Mouse (Mus musculus): ENCODE data around the gene Ptprn2.

The Ptprn2 gene

GRCm38 (mm10) chr12:116887496-116888281 is 402.2 kb downstream of the Ptprn2 start:
- DNase-seq (ENCODE audit: inconsistent ontology term), result no peak

GRCm38 (mm10) chr12:116888856-116889255 is 403.3 kb downstream of the Ptprn2 start:
- DNase-seq (ENCODE audit: inconsistent ontology term), result no peak

GRCm38 (mm10) chr12:116892584-116892983 is 407.1 kb downstream of the Ptprn2 start:
- DNase-seq (ENCODE audit: inconsistent ontology term), result no peak

- no peak for DNase-seq (ENCODE audit: inconsistent ontology term)
Measured at GRCm38 (mm10) chr12:116896651-116897050, 411.1 kb downstream of the Ptprn2 start.

GRCm38 (mm10) chr12:116901773-116902172 is 416.3 kb downstream of the Ptprn2 start:
- peak; percentile 82 for DNase-seq (ENCODE audit: inconsistent ontology term)

GRCm38 (mm10) chr12:116907424-116907823 is 421.9 kb downstream of the Ptprn2 start:
- DNase-seq (ENCODE audit: inconsistent ontology term), result no peak

- DNase-seq (ENCODE audit: inconsistent ontology term), result no peak
Measured at GRCm38 (mm10) chr12:116908668-116909067, 423.1 kb downstream of the Ptprn2 start.

- DNase-seq (ENCODE audit: inconsistent ontology term), result no peak
Measured at GRCm38 (mm10) chr12:116916776-116917175, 431.3 kb downstream of the Ptprn2 start.

- no peak for DNase-seq (ENCODE audit: inconsistent ontology term)
Measured at GRCm38 (mm10) chr12:116919185-116919584, 433.7 kb downstream of the Ptprn2 start.

- peak; percentile 33 for DNase-seq (ENCODE audit: inconsistent ontology term)
Measured at GRCm38 (mm10) chr12:116919691-116920526, 434.4 kb downstream of the Ptprn2 start.

- no peak for DNase-seq (ENCODE audit: inconsistent ontology term)
Measured at GRCm38 (mm10) chr12:116927115-116927514, 441.6 kb downstream of the Ptprn2 start.

GRCm38 (mm10) chr12:116927516-116927915 is 442.0 kb downstream of the Ptprn2 start:
- DNase-seq (ENCODE audit: inconsistent ontology term), result no peak

GRCm38 (mm10) chr12:116938158-116938854 is 452.8 kb downstream of the Ptprn2 start:
- DNase-seq (ENCODE audit: inconsistent ontology term), result peak; percentile 42

- no peak for DNase-seq (ENCODE audit: inconsistent ontology term)
Measured at GRCm38 (mm10) chr12:116943883-116944282, 458.4 kb downstream of the Ptprn2 start.

GRCm38 (mm10) chr12:116948151-116948928 is 462.8 kb downstream of the Ptprn2 start:
- no peak for DNase-seq (ENCODE audit: inconsistent ontology term)

- DNase-seq (ENCODE audit: inconsistent ontology term), result no peak
Measured at GRCm38 (mm10) chr12:116949726-116950125, 464.2 kb downstream of the Ptprn2 start.

- DNase-seq (ENCODE audit: inconsistent ontology term), result peak; percentile 23
Measured at GRCm38 (mm10) chr12:116952452-116953205, 467.1 kb downstream of the Ptprn2 start.

GRCm38 (mm10) chr12:116959164-116959563 is 473.6 kb downstream of the Ptprn2 start:
- no peak for DNase-seq (ENCODE audit: inconsistent ontology term)

GRCm38 (mm10) chr12:116963906-116964305 is 478.4 kb downstream of the Ptprn2 start:
- DNase-seq (ENCODE audit: inconsistent ontology term), result no peak

- DNase-seq (ENCODE audit: inconsistent ontology term), result no peak
Measured at GRCm38 (mm10) chr12:116968215-116968939, 482.9 kb downstream of the Ptprn2 start.
